Mouse (Mus musculus): ENCODE measurements around the gene Dad1. TPM values are rescaled to one million over a fixed set of nuclear protein-coding genes. Genes with fewer than 3 reads are reported as not detected.

Gene Dad1
- polyA plus RNA-seq, 1 experiment from 2014 or later: 396 TPM

GRCm38 (mm10) chr14:54214477-54214876, 39.4 kb downstream of the Dad1 start:
- no peak overlapping the region for H3K9ac ChIP-seq

GRCm38 (mm10) chr14:54213734-54214133, 40.2 kb downstream of the Dad1 start:
- no peak for ATAC-seq (ENCODE audit: insufficient number of reproducible peaks, low FRiP score, low TSS enrichment, low read depth)
- Histone ChIP-seq H3K4me3 (replicated peaks) (no peak overlapping the region), H3K9me3 (replicated peaks) (no peaks in the 10 kb centered on the region), H3K27ac (replicated peaks) (no peak overlapping the region), H3K9ac (no peak overlapping the region), H3K4me1 (peaks cover 2% of the 10 kb centered on the region), H3K27me3 (no peaks in the 10 kb centered on the region), H3K4me2 (replicated peaks) (no peak overlapping the region), H3K36me3 (no peaks in the 10 kb centered on the region)
- WGBS: 76% methylated on average over 2 of the region's 2 CpGs

More at GRCm38 (mm10) chr14:54214477-54214876, 39.4 kb downstream of the Dad1 start:
- Histone ChIP-seq H3K4me3 (replicated peaks) (no peak overlapping the region), H3K4me2 (replicated peaks) (no peak overlapping the region), H3K36me3 (no peaks in the 10 kb centered on the region), H3K27ac (replicated peaks) (no peak overlapping the region), H3K27me3 (no peaks in the 10 kb centered on the region), H3K9me3 (replicated peaks) (no peaks in the 10 kb centered on the region), H3K4me1 (peaks cover 7% of the 10 kb centered on the region)
- ATAC-seq (ENCODE audit: insufficient number of reproducible peaks, low FRiP score, low TSS enrichment, low read depth): no peak
- WGBS: 19% methylated on average over 2 of the region's 2 CpGs

- no peak overlapping the region for H3K4me2 ChIP-seq (replicated peaks)
- H3K4me1 ChIP-seq: no peaks in the 10 kb centered on the region
- H3K4me3 ChIP-seq (replicated peaks): no peak overlapping the region
- no peak overlapping the region for H3K9ac ChIP-seq
- H3K27ac ChIP-seq (replicated peaks): no peak overlapping the region
- WGBS: 85% methylated on average over 5 of the region's 5 CpGs
- H3K9me3 ChIP-seq (replicated peaks): no peaks in the 10 kb centered on the region
- H3K36me3 ChIP-seq: no peaks in the 10 kb centered on the region
- no peak for ATAC-seq (ENCODE audit: insufficient number of reproducible peaks, low FRiP score, low TSS enrichment, low read depth)
- H3K27me3 ChIP-seq: no peaks in the 10 kb centered on the region
Measured at GRCm38 (mm10) chr14:54211755-54212154, 42.1 kb downstream of the Dad1 start.

GRCm38 (mm10) chr14:54211199-54211598, 42.7 kb downstream of the Dad1 start:
- Histone ChIP-seq H3K4me2 (replicated peaks) (no peak overlapping the region), H3K27me3 (no peaks in the 10 kb centered on the region), H3K9me3 (replicated peaks) (no peaks in the 10 kb centered on the region), H3K4me3 (replicated peaks) (no peak overlapping the region), H3K4me1 (no peaks in the 10 kb centered on the region), H3K36me3 (no peaks in the 10 kb centered on the region), H3K27ac (replicated peaks) (no peak overlapping the region), H3K9ac (no peak overlapping the region)
- WGBS: 86% methylated on average over 8 of the region's 8 CpGs
- no peak for ATAC-seq (ENCODE audit: insufficient number of reproducible peaks, low FRiP score, low TSS enrichment, low read depth)

GRCm38 (mm10) chr14:54210401-54210800, 43.5 kb downstream of the Dad1 start:
- no peaks in the 10 kb centered on the region for H3K9me3 ChIP-seq (replicated peaks)
- 80% methylated on average over 2 of the region's 2 CpGs for WGBS
- H3K27me3 ChIP-seq: no peaks in the 10 kb centered on the region
- H3K4me1 ChIP-seq: no peaks in the 10 kb centered on the region
- ATAC-seq (ENCODE audit: insufficient number of reproducible peaks, low FRiP score, low TSS enrichment, low read depth): no peak
- H3K4me3 ChIP-seq (replicated peaks): no peak overlapping the region
- no peak overlapping the region for H3K4me2 ChIP-seq (replicated peaks)
- no peak overlapping the region for H3K27ac ChIP-seq (replicated peaks)
- no peak overlapping the region for H3K9ac ChIP-seq
- no peaks in the 10 kb centered on the region for H3K36me3 ChIP-seq

- ATAC-seq (ENCODE audit: insufficient number of reproducible peaks, low FRiP score, low TSS enrichment, low read depth): no peak
- Histone ChIP-seq H3K4me1 (no peaks in the 10 kb centered on the region), H3K4me3 (replicated peaks) (no peak overlapping the region), H3K27me3 (no peaks in the 10 kb centered on the region), H3K9me3 (replicated peaks) (no peaks in the 10 kb centered on the region), H3K27ac (replicated peaks) (no peak overlapping the region), H3K4me2 (replicated peaks) (no peak overlapping the region), H3K36me3 (no peaks in the 10 kb centered on the region), H3K9ac (no peak overlapping the region)
- 83% methylated on average over 5 of the region's 5 CpGs for WGBS
Measured at GRCm38 (mm10) chr14:54209932-54210331, 44.0 kb downstream of the Dad1 start.

- ATAC-seq (ENCODE audit: insufficient number of reproducible peaks, low FRiP score, low TSS enrichment, low read depth): no peak
- WGBS: 78% methylated on average over 6 of the region's 6 CpGs
Measured at GRCm38 (mm10) chr14:54208741-54209140, 45.2 kb downstream of the Dad1 start.

GRCm38 (mm10) chr14:54207924-54208323, 46.0 kb downstream of the Dad1 start:
- Histone ChIP-seq H3K9ac (no peak overlapping the region), H3K27me3 (no peaks in the 10 kb centered on the region), H3K4me1 (no peaks in the 10 kb centered on the region), H3K27ac (replicated peaks) (no peak overlapping the region), H3K4me3 (replicated peaks) (no peak overlapping the region), H3K36me3 (no peaks in the 10 kb centered on the region), H3K4me2 (replicated peaks) (no peak overlapping the region), H3K9me3 (replicated peaks) (no peaks in the 10 kb centered on the region)
- no peak for ATAC-seq (ENCODE audit: insufficient number of reproducible peaks, low FRiP score, low TSS enrichment, low read depth)
- WGBS: 73% methylated on average over 5 of the region's 5 CpGs

More at GRCm38 (mm10) chr14:54208741-54209140, 45.2 kb downstream of the Dad1 start:
- Histone ChIP-seq H3K9me3 (replicated peaks) (no peaks in the 10 kb centered on the region), H3K27me3 (no peaks in the 10 kb centered on the region), H3K36me3 (no peaks in the 10 kb centered on the region), H3K4me3 (replicated peaks) (no peak overlapping the region), H3K4me2 (replicated peaks) (no peak overlapping the region), H3K4me1 (no peaks in the 10 kb centered on the region), H3K27ac (replicated peaks) (no peak overlapping the region), H3K9ac (no peak overlapping the region)

GRCm38 (mm10) chr14:54206750-54207550, 47.0 kb downstream of the Dad1 start:
- Histone ChIP-seq H3K9me3 (replicated peaks) (no peaks in the 10 kb centered on the region), H3K4me2 (replicated peaks) (no peak overlapping the region)
- WGBS: 77% methylated on average over 15 of the region's 15 CpGs

GRCm38 (mm10) chr14:54206309-54206708, 47.6 kb downstream of the Dad1 start:
- Histone ChIP-seq H3K27me3 (no peaks in the 10 kb centered on the region), H3K9ac (no peak overlapping the region), H3K36me3 (no peaks in the 10 kb centered on the region), H3K4me3 (replicated peaks) (no peak overlapping the region), H3K4me1 (no peaks in the 10 kb centered on the region), H3K27ac (replicated peaks) (no peak overlapping the region), H3K4me2 (replicated peaks) (no peak overlapping the region), H3K9me3 (replicated peaks) (no peaks in the 10 kb centered on the region)
- no peak for ATAC-seq (ENCODE audit: insufficient number of reproducible peaks, low FRiP score, low TSS enrichment, low read depth)
- WGBS: 75% methylated on average over 5 of the region's 5 CpGs

More at GRCm38 (mm10) chr14:54206750-54207550, 47.0 kb downstream of the Dad1 start:
- Histone ChIP-seq H3K4me1 (no peaks in the 10 kb centered on the region), H3K27ac (replicated peaks) (no peak overlapping the region), H3K27me3 (no peaks in the 10 kb centered on the region), H3K36me3 (no peaks in the 10 kb centered on the region), H3K4me3 (replicated peaks) (no peak overlapping the region), H3K9ac (no peak overlapping the region)
- ATAC-seq (ENCODE audit: insufficient number of reproducible peaks, low FRiP score, low TSS enrichment, low read depth): no peak

- H3K9me3 ChIP-seq (replicated peaks): no peaks in the 10 kb centered on the region
- no peak overlapping the region for H3K27ac ChIP-seq (replicated peaks)
- WGBS: 53% methylated on average over 6 of the region's 6 CpGs
- H3K36me3 ChIP-seq: no peaks in the 10 kb centered on the region
- no peaks in the 10 kb centered on the region for H3K27me3 ChIP-seq
- ATAC-seq (ENCODE audit: insufficient number of reproducible peaks, low FRiP score, low TSS enrichment, low read depth): no peak
- H3K4me1 ChIP-seq: no peaks in the 10 kb centered on the region
- H3K9ac ChIP-seq: no peak overlapping the region
- no peak overlapping the region for H3K4me3 ChIP-seq (replicated peaks)
- H3K4me2 ChIP-seq (replicated peaks): no peak overlapping the region
Measured at GRCm38 (mm10) chr14:54205904-54206303, 48.0 kb downstream of the Dad1 start.

GRCm38 (mm10) chr14:54204786-54205185, 49.1 kb downstream of the Dad1 start:
- no peak for ATAC-seq (ENCODE audit: insufficient number of reproducible peaks, low FRiP score, low TSS enrichment, low read depth)
- Histone ChIP-seq H3K27ac (replicated peaks) (no peak overlapping the region), H3K4me3 (replicated peaks) (no peak overlapping the region), H3K36me3 (no peaks in the 10 kb centered on the region), H3K9ac (no peak overlapping the region), H3K27me3 (no peaks in the 10 kb centered on the region), H3K9me3 (replicated peaks) (no peaks in the 10 kb centered on the region), H3K4me1 (no peaks in the 10 kb centered on the region), H3K4me2 (replicated peaks) (no peak overlapping the region)
- WGBS: 64% methylated on average over 4 of the region's 4 CpGs

Measured in embryonic facial prominence, embryonic 15.5 days (tissue).